Mouse (Mus musculus) megakaryocyte-erythroid progenitor cell, adult 5-6 weeks (primary cell): ENCODE measurements at regions not wholly inside any gene's neighbourhood (a gene's known extent, or its start where the extent isn't known, plus 50 kb on each side); places are given as distances from the start of the nearest gene placed in this dataset.

Experiments
- ATAC-seq: replicated peaks from 2 replicates; pipeline ENCODE4 v1.8.0; 2016; ENCODE audit warnings: mild to moderate bottlenecking, inconsistent platforms; ENCODE audit not compliant: severe bottlenecking, poor library complexity, low FRiP score, low TSS enrichment

DNA sequence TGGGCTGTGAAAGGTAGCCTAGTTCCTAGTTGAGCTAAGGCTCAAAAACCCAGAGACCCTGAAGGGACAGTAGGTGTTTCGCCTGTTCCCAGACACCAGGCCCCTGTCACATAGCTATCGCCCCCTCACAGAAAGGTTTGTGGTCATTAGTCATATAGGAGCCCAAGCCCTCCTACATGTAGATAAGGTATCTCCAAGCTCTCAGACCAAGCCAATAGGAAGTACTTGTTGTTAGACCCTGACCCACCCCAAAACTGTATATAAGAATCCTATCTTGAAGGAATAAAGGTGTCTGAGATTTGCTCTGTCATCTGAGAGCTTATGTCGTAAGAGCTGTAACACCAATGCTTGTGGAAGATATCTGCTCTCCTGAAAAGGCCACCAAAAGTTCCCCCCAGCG is 174.8 kb downstream of the Phlda1 start:
- peak; percentile 46; the same call in 1 of the 2 replicates for ATAC-seq

DNA sequence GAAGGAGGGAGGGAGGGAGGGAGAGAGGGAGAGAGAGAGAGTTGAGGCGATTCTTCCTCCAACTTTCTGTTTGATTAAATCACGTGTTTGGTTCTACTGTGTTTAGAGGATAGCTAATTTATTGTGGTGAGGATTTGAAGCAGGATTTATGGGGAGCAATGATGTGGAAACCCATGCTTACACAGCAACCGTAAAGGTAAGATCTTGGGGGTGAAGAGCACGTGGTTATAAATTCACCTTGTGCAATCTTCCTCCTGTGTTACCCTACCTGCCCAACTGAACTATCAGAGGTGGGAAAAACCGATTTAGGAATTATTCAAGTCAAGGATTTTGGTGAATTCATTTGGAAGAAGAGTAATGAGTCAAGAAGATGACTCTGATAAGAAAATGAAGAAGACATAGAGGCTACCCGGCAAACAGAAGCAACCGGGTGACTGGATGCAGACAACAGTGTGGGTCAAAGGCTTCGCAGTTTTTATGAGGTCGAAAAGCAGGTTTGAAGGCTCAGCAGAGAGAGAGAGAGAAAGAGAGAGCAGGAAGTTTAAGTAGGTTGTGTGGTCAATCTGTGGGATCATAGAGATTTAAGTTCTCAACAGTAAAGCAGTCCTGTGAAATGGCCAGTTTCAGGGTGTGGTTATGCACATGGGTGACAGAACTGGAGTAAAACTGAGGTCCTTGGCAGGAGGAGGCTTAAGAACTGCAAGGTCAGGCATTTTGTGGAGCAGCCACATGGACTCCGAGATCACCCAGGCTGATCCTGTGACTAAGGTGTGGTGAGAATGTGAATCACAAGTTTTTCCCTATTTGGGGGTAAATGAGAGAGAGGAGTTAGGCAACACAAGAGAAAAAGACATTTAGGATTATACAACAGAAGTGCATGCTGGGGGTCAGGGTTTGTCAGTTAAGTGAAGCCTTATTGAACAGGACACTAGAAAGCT is 178.6 kb downstream of the Phlda1 start:
- no peak for ATAC-seq

DNA sequence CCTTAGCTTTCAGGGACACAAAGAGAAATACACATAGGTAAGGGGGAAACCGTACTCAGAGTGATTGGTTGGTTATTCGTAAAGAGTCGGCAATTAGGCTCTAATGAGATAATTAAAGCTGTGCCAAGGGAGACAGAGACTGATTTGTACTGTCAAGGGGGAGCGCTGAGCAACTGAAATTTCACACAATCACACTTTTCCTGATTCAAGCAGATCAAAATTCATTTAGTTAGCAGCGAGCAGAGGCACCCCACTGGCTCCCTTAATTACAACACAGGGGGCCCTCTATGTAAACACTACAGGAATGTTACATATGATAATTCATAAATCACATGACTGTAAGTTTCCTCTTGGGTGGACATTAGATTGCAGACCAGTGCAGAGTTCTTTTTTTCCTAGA is 180.5 kb downstream of the Phlda1 start:
- no peak for ATAC-seq

DNA sequence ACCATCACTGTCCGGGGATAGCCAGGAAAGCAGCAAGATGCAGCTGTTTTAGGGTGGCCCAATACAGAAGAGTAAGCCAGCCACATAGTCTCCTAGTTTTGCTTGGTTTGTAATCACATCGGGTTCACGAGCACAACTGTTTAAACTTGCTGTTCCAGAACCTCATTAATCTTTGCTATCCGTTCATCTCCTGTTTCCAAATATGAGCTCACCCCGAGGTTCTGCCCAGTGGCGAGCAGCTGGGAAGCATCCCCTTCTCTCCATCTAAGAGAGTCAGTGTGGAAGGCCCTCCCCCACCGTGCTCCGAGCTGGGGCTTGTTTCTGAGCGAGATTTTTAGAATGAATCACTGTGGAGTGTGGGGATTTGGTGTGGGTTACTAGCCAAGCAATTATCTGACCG is 183.5 kb downstream of the Phlda1 start:
- no peak for ATAC-seq

DNA sequence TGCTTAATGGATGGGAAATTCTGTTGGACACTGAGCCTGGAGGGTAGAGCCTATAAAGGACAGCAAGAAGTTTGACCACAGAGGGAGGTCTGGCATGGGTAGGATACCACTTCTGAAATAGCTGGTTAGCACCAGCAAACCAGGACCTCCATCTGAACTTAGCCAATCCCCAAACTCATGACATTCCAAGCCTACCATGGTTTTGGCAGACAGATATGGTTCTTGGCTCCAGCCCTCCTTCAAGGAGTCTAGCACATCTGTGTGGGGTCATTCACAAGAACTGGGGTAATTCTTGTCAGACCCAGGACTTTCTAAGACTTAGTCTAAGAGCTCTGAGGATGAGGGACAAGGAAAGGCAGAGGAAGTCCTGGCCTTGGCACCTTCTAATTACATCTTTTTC is 187.7 kb downstream of the Phlda1 start:
- no peak for ATAC-seq

DNA sequence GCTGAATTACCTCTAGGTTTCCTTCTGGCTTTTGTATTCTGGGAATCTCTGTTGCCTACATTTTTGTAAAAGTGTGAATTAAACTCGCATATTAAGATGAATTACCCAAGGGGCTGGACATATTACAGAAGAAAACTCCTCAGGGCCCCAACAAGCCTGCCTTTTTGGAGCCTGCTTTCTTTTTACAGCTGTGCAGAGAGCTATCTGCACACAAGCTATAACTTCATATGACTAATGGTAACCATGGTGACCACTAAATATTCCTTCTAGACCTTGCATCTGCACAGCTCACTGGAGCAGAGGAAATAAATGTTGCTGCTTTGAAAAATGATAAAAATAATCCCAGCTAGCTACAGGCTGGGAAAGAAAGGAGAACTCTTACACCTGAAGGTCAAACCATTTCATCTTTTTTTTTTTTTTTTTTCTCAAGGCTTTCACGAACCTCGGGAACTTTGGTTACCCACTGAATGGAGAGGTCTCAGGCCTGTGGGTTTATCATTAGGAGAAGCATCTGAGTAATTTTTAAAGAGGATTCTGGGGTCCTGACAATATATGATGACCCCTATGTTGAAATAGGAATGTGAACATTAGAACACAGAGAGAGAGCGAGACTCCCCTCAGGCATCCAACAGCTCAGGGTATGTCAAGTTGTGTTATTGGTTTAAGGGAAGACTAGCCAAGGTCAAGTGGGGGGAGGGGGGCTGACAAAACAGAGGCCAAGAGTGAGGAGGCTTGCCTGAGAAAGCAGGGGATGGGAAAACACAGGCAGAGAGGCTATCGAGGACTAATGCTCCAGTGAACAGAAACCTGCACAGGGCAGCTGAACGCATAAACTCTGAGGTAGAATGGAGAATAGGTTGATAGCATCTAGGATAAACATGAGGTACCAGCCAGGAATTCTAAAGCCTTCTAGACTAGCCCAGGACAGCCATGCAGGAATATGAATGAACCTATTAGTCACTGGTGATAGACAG is 188.4 kb downstream of the Phlda1 start:
- no peak for ATAC-seq

DNA sequence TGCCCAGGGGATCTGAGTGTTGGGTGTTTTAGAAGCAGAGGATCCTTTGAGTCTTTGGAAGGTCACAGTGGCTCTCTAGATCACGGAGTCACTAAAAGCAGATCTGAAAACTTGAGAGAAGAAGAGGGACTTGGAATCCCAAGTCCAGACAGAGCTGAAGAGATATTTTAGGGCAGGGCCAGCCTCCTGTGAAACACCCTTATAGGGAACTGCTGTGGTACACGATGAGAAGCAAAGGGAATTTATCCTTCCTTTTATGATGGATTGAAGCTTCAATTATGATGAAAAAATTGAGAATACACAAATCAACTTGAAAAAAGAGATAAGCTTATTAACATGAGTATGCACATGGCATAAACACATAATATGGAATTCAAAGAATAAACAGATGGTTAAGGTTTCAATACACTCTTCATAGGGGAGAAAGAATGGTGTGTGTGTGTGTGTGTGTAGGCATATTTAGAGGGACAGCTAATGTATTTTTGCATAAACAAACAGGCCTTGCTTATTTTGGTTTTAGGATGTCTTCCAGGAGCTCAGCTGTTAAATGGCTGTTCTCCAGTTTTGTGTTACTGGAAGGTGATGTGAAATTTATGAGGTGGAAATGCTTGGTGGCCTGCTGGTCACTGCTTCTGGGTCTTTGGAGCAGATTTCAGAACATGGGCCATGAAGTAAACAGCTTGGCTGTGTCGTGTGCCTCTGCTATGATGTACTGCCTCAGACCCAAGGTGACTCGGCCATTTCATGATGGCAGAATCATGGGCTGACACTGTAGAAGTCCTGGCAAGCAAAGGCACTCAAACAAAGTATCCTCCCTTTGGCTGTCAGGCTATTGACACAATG is 190.1 kb downstream of the Phlda1 start:
- ATAC-seq, result no peak

DNA sequence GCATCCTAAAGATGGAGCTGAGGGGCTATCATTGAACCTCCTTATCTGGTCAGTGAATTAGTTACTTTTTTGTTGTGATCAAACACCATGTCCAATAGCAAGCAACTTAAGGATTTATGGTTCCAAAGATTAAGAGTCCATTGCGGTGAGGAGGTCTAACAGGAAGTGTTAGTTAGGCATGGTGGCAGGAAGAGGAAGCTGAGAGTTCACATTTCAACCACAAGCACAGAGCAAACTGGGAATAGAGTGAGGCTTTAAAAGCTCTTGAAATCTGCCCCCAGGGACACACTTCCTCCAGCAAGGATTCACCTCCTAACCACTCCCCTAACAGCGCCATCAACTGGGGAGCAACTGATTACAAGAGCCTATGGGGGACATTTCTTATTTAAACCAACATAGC is 190.9 kb downstream of the Phlda1 start:
- no peak for ATAC-seq

DNA sequence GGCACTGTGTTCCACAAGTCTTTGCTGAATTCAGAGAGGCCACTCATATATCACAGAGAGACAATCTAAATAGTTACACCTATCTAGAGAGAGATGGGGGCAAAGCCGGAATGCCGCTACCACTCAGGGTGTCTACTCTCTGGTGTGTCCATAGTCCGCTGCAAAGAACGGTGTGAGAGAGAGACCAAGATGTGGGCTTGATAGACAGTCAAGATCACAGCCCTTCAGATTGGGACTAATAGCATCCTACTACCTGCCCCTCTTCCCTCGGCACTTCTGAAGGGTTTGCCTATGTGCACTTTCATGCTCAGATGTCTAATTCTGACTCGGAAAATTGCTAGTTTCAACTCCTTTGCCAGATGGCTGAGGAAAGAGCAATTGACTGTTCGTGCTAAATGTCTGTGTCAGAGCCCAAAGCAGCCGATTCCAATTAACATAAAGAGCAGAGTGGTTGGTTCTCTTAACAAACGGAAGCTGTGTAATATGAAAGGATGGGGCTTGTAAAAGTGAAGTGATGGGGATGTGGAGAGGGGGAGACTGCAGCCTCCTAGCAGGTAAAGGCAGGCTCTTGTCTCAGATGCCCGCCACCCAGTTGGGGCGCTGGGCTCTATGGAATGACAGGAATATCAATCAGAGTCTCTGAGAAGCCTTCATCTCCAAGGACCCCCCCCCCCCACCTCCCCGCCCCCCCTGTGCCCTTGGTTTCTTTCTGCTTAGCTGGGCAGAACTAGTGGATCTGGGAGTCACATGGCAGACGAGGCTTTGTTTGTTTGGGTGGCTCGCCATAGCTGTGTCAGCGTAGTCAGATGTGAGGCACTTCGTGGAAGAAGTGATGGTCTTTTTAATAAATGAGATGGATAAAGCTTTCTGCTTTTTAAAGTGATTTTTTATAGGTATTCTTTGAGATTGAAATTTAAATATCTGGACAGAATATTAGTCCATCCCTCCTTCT is 193.7 kb downstream of the Phlda1 start:
- no peak for ATAC-seq

DNA sequence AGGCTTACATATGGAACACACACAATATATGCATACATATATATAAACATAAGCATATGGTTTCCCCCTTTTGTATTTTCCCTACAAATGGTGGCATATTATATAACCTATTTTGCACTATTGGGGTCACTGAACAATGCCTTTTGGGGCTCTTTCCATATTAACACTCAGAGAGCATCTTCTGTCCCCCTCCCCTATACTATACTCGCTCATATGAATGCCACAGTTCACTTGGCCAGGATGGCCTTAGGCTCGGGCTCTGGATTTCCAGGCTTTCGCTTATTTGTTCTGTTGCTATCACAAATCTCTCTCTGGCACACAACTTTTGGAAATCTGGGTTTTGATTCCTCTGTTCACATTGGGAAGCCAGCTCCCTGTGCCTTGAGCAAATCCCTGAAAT is 194.5 kb downstream of the Phlda1 start:
- no peak for ATAC-seq

DNA sequence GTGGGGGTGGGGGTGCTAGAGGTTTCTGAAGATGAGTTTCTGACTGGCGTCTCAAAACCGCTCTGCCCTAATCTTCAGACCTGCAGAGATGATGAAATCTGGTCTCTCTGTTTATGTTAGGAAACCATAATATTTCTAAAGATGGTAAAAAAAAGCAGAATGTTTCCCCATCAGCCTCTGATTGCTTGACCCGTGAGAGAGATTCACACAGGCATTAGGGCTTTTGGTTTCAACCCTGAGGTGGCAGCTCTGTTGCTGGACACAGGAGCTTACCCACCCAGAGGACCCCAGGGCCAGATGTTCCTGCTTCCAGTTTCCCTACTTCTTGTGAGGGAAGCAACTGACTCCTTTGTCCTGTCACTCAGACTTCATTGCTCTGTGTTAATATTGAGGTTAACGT is 195.1 kb downstream of the Phlda1 start:
- ATAC-seq, result no peak

DNA sequence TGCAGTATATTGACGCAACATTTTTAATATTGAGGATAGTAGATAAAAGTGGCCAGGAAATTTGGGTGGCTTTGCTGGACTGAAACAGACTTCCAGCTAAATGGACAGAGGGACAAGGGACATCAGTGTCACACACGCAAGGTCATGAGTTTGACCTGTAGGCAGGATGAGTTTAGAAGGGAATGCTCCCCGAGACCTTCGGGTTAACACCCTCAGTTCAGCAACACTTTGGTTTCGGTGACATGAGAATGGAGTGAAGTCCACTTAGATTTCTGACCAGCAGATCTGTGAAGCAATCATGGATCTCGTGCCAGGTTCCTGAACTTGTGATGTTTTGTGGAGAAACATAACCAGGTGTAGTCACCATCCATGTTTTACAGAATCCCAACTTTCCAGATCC is 196.3 kb downstream of the Phlda1 start:
- no peak for ATAC-seq

DNA sequence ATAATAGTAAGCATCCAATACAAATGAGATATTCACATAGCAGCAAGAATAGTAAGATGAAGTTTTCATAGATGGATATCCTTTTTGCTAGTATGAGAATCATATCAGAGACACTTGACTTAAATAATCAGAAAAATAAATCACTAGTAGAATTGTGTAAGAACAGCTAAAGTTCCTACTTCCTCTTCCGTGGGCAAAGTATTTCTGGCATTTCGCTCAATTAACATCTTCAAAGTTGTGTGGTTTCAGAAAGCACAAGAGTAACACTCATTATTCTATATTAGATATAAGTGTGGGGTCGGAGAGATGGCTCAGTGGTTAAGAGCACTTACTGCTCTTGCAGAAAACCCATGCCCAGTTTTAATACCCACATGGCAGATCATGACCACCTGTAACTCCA is 197.4 kb downstream of the Phlda1 start:
- no peak for ATAC-seq

DNA sequence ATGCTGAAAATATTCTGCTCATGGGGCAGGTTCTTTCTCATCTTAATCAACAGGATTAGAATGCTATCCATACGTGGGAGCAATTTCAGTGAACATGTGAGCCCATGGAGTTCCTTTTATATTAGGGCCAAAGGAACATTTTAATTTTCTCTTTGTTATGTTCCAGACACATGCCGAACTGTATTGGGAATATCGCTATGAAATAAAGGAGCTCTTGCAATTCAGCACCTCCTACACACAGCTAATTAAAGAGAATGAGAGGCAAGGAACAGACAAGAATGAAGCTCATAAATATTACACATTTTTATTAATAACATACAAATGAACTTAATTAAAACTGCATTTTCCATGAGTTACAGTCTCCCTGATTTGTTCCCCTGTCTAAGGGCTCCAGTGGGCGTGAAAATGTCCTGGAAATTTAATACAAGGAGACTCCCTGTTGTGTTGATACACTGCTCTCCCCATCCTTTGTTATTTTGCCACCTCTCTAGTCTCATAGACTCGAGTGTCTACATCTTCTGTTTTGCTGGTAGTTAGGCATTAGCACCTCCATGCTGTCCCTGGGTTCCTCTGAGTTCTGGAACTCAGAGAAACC is 205.5 kb downstream of the Phlda1 start:
- no peak for ATAC-seq

DNA sequence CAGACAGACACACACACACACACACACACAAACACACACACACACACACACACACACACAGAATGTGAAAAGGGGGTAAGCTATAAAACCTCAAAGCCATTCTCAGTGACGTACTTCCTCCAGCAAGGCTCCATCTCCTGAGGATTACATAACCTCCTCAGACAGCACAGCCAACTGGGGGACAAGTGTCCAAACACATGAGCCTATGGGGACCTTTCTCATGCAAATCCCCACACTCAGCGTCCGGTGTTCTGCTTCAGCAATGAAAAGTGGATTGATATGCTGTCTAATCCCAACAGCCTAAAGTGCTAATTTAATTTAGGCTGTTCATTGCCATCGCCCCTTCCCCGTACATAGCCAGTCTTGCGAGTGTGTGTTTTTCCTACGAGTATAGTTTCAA is 206.9 kb downstream of the Phlda1 start:
- ATAC-seq, result no peak

DNA sequence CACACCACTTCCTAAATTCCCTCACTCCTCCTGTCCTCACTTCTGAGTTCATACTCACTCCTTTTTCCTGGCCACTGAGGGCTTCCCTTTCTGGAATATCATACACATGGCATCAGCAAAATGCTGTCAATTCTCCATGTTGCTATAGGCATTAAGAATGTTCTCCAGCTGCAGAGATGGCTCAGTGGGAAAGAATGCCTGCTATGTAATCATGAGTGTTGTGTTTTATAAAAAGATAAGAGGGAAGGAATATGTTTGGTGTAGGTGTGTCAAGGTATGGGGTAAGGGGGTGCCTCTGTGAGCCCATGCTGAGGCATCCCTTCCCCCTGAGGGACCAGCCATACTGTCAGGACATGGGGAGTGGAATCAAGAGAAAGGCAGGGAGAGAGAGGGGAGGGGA is 207.6 kb downstream of the Phlda1 start:
- ATAC-seq, result no peak

DNA sequence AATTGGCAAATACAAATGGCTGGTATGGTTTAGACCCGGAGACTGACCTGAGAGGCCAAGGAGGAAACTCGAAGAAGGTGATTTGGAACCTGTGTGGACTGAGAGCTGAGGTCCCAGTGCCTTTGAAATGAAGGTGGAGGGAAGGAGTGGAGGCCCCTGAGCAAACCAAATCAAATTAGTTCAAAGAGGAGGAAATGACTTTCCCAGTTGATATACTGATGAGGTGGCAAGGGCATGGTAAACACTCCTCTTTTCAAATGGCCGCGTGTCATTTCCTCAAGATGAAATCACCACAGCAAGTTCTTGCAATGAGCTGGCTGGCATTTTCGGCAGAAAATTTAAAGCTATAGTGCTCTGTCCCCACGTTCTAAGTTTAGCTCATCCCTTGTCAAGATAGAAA is 209.1 kb downstream of the Phlda1 start:
- no peak for ATAC-seq

DNA sequence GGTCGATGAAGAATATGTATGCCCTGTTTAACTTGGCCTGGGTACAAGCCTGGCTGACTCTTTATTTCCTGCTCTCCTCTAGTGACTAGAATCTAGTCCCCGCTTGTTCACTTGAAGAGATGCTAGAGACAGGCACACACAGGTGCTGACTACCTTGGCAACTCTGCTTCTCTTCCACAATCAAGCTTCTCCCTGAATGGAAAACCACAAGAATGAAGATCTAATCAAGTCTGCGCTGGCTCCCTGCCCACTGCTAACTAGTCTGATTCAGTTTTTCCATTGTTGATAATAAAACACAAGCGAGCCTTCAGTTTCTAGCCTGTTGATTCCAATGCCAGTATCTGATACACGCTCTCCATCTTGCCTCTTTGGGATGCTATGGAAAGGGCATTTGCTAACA is 213.5 kb downstream of the Phlda1 start:
- ATAC-seq, result 0 out of 2 replicates have a peak, but pooled peaks have one; percentile 37
